Mouse (Mus musculus): ENCODE data around the gene Zdhhc3.

The Zdhhc3 gene

GRCm38 (mm10) chr9:123112805-123113521, at the start of gene Zdhhc3, which contains the start of gene Exosc7:
Zdhhc3 (minus strand) TSS chr9:123113205.
Exosc7 (plus strand) TSS chr9:123113215.
- peak; percentile 86 for DNase-seq (ENCODE audit: low spot score)

GRCm38 (mm10) chr9:123161792-123162191, 48.8 kb upstream of the Zdhhc3 start:
- no peak for DNase-seq (ENCODE audit: low spot score)

DNA sequence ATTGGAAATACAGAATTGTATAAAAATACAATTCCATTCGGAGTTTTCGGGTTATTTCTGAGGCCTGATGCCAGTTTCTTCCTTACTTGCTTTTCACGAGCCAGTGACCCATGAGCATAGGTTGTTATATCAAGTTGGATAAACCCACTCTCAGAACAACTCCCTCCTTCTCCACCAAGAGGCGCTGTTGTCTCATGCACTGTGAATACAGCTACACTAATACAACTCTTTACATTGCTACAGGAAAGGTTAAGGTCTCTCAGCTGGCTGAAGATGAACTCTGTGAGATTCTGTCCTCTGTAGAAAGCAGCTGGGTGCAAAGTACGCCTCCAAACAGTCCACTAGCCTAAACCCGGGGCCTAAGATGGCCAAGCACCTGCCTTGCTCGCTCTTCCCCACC, 46.3 kb upstream of the Zdhhc3 start:
- peak; percentile 65 for DNase-seq (ENCODE audit: low spot score)

DNA sequence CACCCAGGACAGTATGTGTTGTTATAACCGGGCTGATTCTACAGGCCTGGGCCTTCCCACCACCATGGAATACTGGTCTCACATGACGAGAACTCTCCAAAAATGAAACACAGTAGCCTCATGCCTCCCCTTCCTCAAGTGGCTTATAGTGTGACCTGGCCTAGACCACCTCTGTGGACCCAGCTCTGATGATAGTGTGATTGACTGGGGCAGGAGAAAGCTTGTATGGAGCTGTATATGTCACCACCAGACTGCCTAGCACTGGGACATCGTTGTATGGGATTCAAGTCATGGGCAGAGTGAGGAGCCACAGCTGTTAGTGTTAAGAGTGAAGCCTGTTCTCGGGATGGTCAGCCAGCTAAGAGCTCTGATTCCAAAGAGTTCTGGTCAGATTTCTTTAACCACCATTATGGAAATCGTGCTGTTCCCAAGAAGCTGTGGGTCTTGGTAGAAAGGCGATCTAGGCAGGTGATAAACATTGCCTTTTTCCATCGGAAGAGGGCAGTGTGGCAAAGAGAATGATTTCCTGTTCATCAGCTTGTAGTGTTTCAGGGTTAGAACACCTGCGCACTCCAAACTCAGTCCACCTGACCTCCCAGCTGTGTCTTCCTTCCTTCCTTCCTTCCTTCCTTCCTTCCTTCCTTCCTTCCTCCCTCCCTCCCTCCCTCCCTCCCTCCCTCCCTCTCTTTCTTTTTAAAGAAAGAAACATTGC, 45.3 kb upstream of the Zdhhc3 start:
- no peak for DNase-seq (ENCODE audit: low spot score)

- DNase-seq (ENCODE audit: low spot score), result no peak
Measured at GRCm38 (mm10) chr9:123157699-123158098, 44.7 kb upstream of the Zdhhc3 start.

DNA sequence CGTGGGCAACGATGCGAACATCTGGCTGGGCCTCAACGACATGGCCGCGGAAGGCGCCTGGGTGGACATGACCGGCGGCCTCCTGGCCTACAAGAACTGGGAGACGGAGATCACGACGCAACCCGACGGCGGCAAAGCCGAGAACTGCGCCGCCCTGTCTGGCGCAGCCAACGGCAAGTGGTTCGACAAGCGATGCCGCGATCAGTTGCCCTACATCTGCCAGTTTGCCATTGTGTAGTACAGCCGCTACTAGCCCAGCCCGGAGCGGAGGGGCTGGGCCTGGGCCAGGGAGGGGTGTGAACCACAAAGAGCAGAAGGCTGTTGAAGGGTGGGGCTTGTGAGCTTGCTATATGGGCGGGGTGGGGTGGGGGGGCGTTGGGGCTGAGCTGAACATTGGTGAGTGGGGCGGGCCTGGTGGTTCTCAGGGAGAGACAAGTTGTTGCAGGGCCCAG, 43.9 kb upstream of the Zdhhc3 start:
- no peak for DNase-seq (ENCODE audit: low spot score)

DNA sequence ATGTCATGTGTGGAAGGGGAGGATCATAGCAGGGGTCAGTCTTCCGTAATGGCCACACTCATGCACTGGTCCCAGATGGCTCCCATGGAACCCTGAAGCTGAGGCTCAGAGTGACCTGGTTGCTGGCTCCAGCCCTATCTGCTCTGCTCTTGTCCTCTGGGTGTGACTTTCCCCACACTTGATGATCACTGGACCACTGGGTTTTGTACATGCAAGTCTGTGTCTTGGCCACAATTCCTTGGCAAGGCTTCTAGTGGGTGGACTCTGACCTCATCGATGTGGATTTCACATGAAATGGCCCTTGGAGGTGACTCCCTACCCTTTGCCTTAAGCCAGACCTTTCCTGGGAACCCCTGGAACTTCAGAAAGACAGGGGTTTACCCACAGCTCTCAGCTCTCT, 40.1 kb upstream of the Zdhhc3 start:
- DNase-seq (ENCODE audit: low spot score), result no peak

GRCm38 (mm10) chr9:123152026-123152425, 39.0 kb upstream of the Zdhhc3 start:
- no peak for DNase-seq (ENCODE audit: low spot score)

DNA sequence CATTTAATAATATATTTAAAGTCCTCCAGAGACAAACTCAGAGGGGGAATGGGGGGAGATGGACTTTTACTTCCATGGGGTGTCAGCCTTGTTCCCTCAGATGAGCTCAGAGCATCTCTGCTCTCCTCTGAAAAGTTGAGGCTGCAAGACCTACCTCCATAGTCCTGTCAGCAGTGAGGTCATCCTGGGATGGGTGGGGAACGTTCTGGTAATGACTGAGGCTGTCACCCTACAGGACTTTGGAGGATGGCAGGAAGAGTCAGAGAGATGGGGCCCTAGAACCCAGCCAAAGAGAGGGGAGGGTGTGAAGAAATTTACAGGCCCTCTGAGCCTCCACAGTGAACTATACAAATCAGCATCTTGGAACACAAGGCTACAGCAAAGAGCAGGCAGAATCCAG, 38.6 kb upstream of the Zdhhc3 start:
- DNase-seq (ENCODE audit: low spot score), result no peak

GRCm38 (mm10) chr9:123150241-123151020, 37.4 kb upstream of the Zdhhc3 start, which contains the start of gene Clec3b:
Clec3b (plus strand) TSS chr9:123150946.
- DNase-seq (ENCODE audit: low spot score), result no peak

GRCm38 (mm10) chr9:123148430-123148829, 35.4 kb upstream of the Zdhhc3 start:
- DNase-seq (ENCODE audit: low spot score), result no peak

GRCm38 (mm10) chr9:123139887-123140614, 27.0 kb upstream of the Zdhhc3 start:
- no peak for DNase-seq (ENCODE audit: low spot score)

DNA sequence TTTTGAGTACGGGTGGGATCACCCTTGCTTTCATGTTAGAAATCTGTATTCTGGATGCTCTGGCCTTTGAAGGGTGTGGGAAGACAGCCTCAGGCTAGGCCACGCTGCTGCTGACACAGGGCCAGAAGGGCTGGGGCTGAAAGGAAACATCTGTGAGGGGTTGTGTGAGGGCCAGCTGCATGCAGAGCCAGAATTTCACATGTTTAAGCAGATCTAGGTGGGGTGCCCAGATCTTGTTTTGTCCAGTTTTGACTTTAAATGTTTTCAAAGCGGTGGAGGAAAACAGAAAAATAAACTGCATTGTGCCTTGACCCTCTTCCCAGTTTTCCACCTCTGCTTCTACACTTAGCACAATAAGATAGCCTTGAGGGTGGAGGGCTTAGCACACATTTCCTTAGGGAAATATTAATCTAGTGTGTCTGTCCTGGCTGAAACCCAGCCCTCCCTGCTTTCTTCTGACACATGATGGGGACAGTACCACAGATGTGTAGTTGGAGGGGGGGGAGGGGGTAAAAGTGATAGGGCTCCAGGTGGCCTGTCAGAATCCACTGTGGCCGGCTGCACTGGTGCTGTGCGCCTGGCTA, 26.0 kb upstream of the Zdhhc3 start:
- DNase-seq (ENCODE audit: low spot score), result no peak

- DNase-seq (ENCODE audit: low spot score), result no peak
Measured at GRCm38 (mm10) chr9:123136953-123137682, 24.1 kb upstream of the Zdhhc3 start.

- DNase-seq (ENCODE audit: low spot score), result no peak
Measured at GRCm38 (mm10) chr9:123132994-123133393, 20.0 kb upstream of the Zdhhc3 start.

GRCm38 (mm10) chr9:123127663-123128062, 14.7 kb upstream of the Zdhhc3 start:
- no peak for DNase-seq (ENCODE audit: low spot score)

DNA sequence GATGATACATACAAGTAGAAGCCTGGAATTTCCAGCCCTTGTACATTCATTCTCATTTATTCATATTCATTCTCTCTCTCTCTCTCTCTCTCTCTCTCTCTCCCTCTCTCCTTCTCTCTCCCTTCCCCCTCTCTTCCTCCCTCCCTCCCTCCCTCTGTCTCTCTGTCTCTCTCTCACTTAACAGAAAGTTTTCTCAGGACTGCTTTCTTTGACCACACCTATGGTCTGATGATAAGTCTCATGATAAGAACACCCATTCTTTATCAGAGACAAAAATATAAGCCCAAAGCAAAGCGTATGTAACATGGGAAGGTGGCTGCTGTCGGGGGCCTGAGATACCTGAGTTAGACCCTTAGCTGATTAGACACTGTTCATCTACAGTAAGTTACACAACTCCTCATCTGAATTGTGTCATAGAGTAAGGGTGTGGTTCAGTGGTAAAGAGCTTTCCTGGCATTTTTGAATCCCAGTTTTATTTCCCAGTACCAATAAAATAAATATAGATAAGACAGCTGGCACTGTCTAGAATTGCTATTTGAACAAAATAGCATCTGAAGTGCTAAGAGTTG, 11.5 kb upstream of the Zdhhc3 start:
- no peak for DNase-seq (ENCODE audit: low spot score)

- no peak for DNase-seq (ENCODE audit: low spot score)
Measured at GRCm38 (mm10) chr9:123123571-123124412, 10.8 kb upstream of the Zdhhc3 start.

DNA sequence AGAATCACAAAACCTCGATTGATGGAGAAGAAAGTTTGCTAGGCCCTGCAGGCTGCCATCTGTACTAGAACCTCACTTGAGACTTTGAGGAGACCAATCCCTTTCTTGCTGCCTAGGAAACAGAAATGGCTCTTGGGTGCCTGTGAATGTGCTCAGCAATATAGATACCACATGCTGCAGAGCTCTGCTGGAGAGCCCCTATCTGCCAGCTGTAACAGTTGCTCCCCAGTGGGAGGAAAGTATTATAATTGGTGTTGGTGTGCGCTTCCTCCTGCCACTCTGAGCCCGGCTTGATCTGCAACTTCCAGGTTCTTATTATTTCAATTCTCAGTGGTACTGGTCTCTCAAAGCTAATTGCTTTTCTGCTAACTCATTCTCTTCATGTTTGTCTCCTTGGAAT, 10.0 kb upstream of the Zdhhc3 start:
- DNase-seq (ENCODE audit: low spot score), result no peak

DNA sequence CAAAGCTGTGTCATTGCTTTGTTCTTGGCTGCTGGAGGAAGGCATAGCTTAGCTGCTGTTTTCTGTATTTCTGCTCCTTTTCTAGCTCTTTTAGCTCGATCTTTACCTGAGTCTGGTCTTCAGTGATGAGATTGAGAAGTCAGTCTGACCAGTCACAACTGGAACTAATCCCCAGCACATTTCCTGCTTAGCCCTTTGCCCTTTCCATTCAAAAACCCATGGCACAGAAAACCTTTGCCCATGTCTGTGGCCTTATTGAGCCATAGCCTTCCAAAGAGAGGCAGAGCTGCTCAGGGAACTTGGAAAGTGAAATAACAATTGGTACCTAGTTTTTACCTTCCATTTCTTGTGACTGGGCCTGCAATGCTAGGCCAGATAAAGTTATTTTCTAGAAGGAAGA, 2.6 kb upstream of the Zdhhc3 start:
- no peak for DNase-seq (ENCODE audit: low spot score)

All from left cerebral cortex, adult 11 months (tissue).